9 mouse cellular contexts compared by ENCODE assay signal in the genomic region with DNA sequence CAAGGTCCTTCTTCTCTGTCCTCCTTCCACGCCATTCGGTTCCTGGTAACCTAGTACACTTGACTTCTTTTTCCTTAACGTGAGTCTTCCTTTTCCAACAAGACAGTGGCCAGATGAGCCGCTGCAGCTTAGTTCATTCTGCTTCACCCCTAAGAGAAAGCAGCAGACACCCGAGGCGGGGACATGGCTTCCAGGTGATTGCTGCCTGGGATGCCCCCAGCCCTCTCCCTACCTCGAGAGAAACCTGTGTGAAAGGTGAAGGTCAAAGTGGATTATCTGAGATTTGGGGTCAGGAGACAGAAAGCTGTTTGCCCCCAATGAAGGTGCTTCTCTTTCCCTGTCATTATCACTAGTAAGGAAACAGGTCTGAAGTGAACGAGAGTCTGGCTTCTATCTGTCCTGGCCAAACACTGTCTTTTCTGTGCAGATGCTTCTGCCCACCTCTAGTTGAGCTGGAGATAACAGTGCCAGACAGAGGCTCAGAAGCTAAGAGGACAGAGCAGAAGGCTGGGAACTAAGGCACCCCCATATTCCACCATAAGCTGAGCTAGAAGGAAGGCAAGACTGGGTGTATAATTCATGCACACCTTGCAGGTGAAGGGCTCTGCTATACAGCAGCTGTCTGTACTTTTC. TPM values are rescaled to one million over a fixed set of nuclear protein-coding genes. Genes with fewer than 3 reads are reported as not detected.
DNase-seq lines count a peak whose midpoint lies in the region; ATAC-seq lines count a peak whose summit lies in the region.
"Had no signal": no experiment of that assay in that cellular context is flagged by ENCODE, and none has a peak within 500 bp of the region (broad histone marks: within the 10 kb centered on the region; RNA-seq: fewer than 3 reads in every experiment).

No protein-coding gene starts in this region.

- 29% methylated on average over 8 of the region's 8 CpGs for WGBS in liver, embryonic 11.5 days
- 43% methylated on average over 8 of the region's 8 CpGs for WGBS in forebrain, embryonic 13.5 days
- 46% methylated on average over 8 of the region's 8 CpGs for WGBS in limb, embryonic 11.5 days
- 45% methylated on average over 8 of the region's 8 CpGs for WGBS in neural tube, embryonic 13.5 days

- no peaks in the 10 kb centered on the region; the same call in 1 of the 2 replicates for H3K36me3 ChIP-seq in liver, embryonic 11.5 days (ENCODE audit: control insufficient read depth, insufficient read depth, low read length)
- H3K36me3 ChIP-seq in forebrain, embryonic 13.5 days (ENCODE audit: poor library complexity, severe bottlenecking) = peaks cover 29% of the 10 kb centered on the region
- H3K36me3 ChIP-seq in limb, embryonic 11.5 days (ENCODE audit: control insufficient read depth, insufficient read depth, low read length) = peaks cover 2% of the 10 kb centered on the region; the same call in 1 of the 2 replicates
- H3K36me3 ChIP-seq in neural tube, embryonic 13.5 days = peaks cover 40% of the 10 kb centered on the region

- no peak overlapping the region for H3K9ac ChIP-seq in liver, embryonic 11.5 days (ENCODE audit: low read depth, low read length)
- no peak overlapping the region for H3K9ac ChIP-seq in forebrain, embryonic 13.5 days
- H3K9ac ChIP-seq in limb, embryonic 11.5 days (ENCODE audit: low read length) = no peak overlapping the region
- 0 out of 2 replicates have a peak overlapping the region, but pooled peaks have one; percentile 59 for H3K9ac ChIP-seq in neural tube, embryonic 13.5 days

- peak overlapping the region; percentile 64 for H3K4me2 ChIP-seq in liver, embryonic 11.5 days
- peak overlapping the region; percentile 58 for H3K4me2 ChIP-seq in forebrain, embryonic 13.5 days
- peak overlapping the region; percentile 27; the same call in 1 of the 2 replicates for H3K4me2 ChIP-seq in limb, embryonic 11.5 days (ENCODE audit: low read depth, severe bottlenecking)
- peak overlapping the region; percentile 58 for H3K4me2 ChIP-seq in neural tube, embryonic 13.5 days

- peaks cover 4% of the 10 kb centered on the region for H3K4me1 ChIP-seq in liver, embryonic 11.5 days (replicated peaks; ENCODE audit: control insufficient read depth, insufficient read depth, low read length)
- H3K4me1 ChIP-seq in forebrain, embryonic 13.5 days = peaks cover 12% of the 10 kb centered on the region
- no peaks in the 10 kb centered on the region for H3K4me1 ChIP-seq in limb, embryonic 11.5 days (ENCODE audit: control insufficient read depth, insufficient read depth, low read length)
- peaks cover 19% of the 10 kb centered on the region for H3K4me1 ChIP-seq in neural tube, embryonic 13.5 days (replicated peaks)

- DNase-seq in liver, embryonic 11.5 days (ENCODE audit: low spot score) = peak; percentile 31
- no peak for DNase-seq in liver
- no peak for DNase-seq in limb, embryonic 11.5 days (ENCODE audit: low spot score)
- no peak for DNase-seq in embryo, embryonic 11 days
- DNase-seq in gastrocnemius, postnatal 36 days = no peak

- H3K27me3 ChIP-seq in liver, embryonic 11.5 days (replicated peaks; ENCODE audit: control insufficient read depth, insufficient read depth, low read length) = peaks cover 17% of the 10 kb centered on the region
- H3K27me3 ChIP-seq in forebrain, embryonic 13.5 days = peaks cover 19% of the 10 kb centered on the region; the same call in 1 of the 2 replicates
- no peaks in the 10 kb centered on the region for H3K27me3 ChIP-seq in limb, embryonic 11.5 days (ENCODE audit: control insufficient read depth, insufficient read depth, low read length)
- peaks cover 5% of the 10 kb centered on the region; the same call in 1 of the 2 replicates for H3K27me3 ChIP-seq in neural tube, embryonic 13.5 days

- intact Hi-C loops in gastrocnemius, postnatal 36 days (cut with DNase I) = no loop called here

- 0 out of 2 replicates have a peak, but pooled peaks have one; percentile 43 for ATAC-seq in liver, embryonic 11.5 days (replicated peaks; ENCODE audit: low FRiP score)
- no peak for ATAC-seq in forebrain, embryonic 13.5 days
- ATAC-seq in limb, embryonic 11.5 days (ENCODE audit: insufficient number of reproducible peaks, low FRiP score, low TSS enrichment, low read depth) = no peak
- no peak for ATAC-seq in neural tube, embryonic 13.5 days (ENCODE audit: low read depth)
- ATAC-seq in monocyte, adult 5-6 weeks (replicated peaks; ENCODE audit: insufficient number of reproducible peaks, low FRiP score, low TSS enrichment, poor library complexity, severe bottlenecking) = no peak

- no peaks in the 10 kb centered on the region for H3K9me3 ChIP-seq in liver, embryonic 11.5 days (ENCODE audit: control insufficient read depth, low read length)
- no peaks in the 10 kb centered on the region for H3K9me3 ChIP-seq in forebrain, embryonic 13.5 days (replicated peaks)
- no peaks in the 10 kb centered on the region for H3K9me3 ChIP-seq in limb, embryonic 11.5 days (ENCODE audit: control insufficient read depth, low read length)
- no peaks in the 10 kb centered on the region for H3K9me3 ChIP-seq in neural tube, embryonic 13.5 days
- H3K9me3 ChIP-seq: G1E had no signal

- H3K27ac ChIP-seq in liver, embryonic 11.5 days (ENCODE audit: low read depth, low read length) = no peak overlapping the region
- H3K27ac ChIP-seq in forebrain, embryonic 13.5 days = no peak overlapping the region
- no peak overlapping the region for H3K27ac ChIP-seq in limb, embryonic 11.5 days (replicated peaks; ENCODE audit: low read depth, low read length)
- H3K27ac ChIP-seq in neural tube, embryonic 13.5 days (replicated peaks) = no peak overlapping the region

- peak overlapping the region; percentile 39; the same call in 1 of the 2 replicates for H3K4me3 ChIP-seq in liver, embryonic 11.5 days (ENCODE audit: low read depth, low read length)
- H3K4me3 ChIP-seq in forebrain, embryonic 13.5 days = 0 out of 2 replicates have a peak overlapping the region, but pooled peaks have one; percentile 32
- no peak overlapping the region for H3K4me3 ChIP-seq in limb, embryonic 11.5 days (ENCODE audit: low read depth, low read length)
- peak overlapping the region; percentile 36; the same call in 1 of the 2 replicates for H3K4me3 ChIP-seq in neural tube, embryonic 13.5 days

RNA-seq across cellular contexts. Expression of gene Impdh1, which starts 16.8 kb away (rescaled TPM):
- polyA plus RNA-seq in liver, embryonic 11.5 days (2014; fragmentation: Nextera tagmentation; extraction: Ambion mirVana) = 26.5 and 26.7 TPM in 2 replicates
- polyA plus RNA-seq in forebrain, embryonic 13.5 days (2015; fragmentation: Nextera tagmentation; extraction: Ambion mirVana) = 37.6 and 39.2 TPM in 2 replicates
- polyA plus RNA-seq in limb, embryonic 11.5 days (2014; fragmentation: Nextera tagmentation; extraction: Ambion mirVana) = 40.8 and 50.1 TPM in 2 replicates
- 84.7 and 91.1 TPM in 2 replicates for polyA plus RNA-seq in neural tube, embryonic 13.5 days (2015; fragmentation: Nextera tagmentation; extraction: Ambion mirVana)
- 16.4 to 27.6 TPM (median 22.7 TPM) in 3 replicates for total RNA-seq in monocyte, adult 5-6 weeks (2017)
- total RNA-seq in gastrocnemius, postnatal 36 days (2021) = 10 to 100 TPM; 10.5 to 15.5 TPM

RNA-seq across cellular contexts. Expression of gene Prrt4, which starts 20.0 kb away (rescaled TPM):
- 0.34 and 0.55 TPM in 2 replicates for polyA plus RNA-seq in liver, embryonic 11.5 days (2014; fragmentation: Nextera tagmentation; extraction: Ambion mirVana)
- 1.5 and 1.8 TPM in 2 replicates for polyA plus RNA-seq in forebrain, embryonic 13.5 days (2015; fragmentation: Nextera tagmentation; extraction: Ambion mirVana)
- 1.2 TPM in 2 replicates for polyA plus RNA-seq in limb, embryonic 11.5 days (2014; fragmentation: Nextera tagmentation; extraction: Ambion mirVana)
- 4.8 TPM in 2 replicates for polyA plus RNA-seq in neural tube, embryonic 13.5 days (2015; fragmentation: Nextera tagmentation; extraction: Ambion mirVana)
- total RNA-seq in monocyte, adult 5-6 weeks (2017) = not detected in 3 replicates
- total RNA-seq in gastrocnemius, postnatal 36 days (2021) = under 1 TPM; 0.43 to 0.54 TPM
- polyA plus RNA-seq: G1E had no signal

RNA-seq across cellular contexts. Expression of gene Rbm28, which starts 34.5 kb away (rescaled TPM):
- polyA plus RNA-seq in liver, embryonic 11.5 days (2014; fragmentation: Nextera tagmentation; extraction: Ambion mirVana) = 48.4 and 54.6 TPM in 2 replicates
- polyA plus RNA-seq in forebrain, embryonic 13.5 days (2015; fragmentation: Nextera tagmentation; extraction: Ambion mirVana) = 46.9 and 48.8 TPM in 2 replicates
- 70.3 and 74.9 TPM in 2 replicates for polyA plus RNA-seq in limb, embryonic 11.5 days (2014; fragmentation: Nextera tagmentation; extraction: Ambion mirVana)
- polyA plus RNA-seq in neural tube, embryonic 13.5 days (2015; fragmentation: Nextera tagmentation; extraction: Ambion mirVana) = 41.3 and 44.4 TPM in 2 replicates
- total RNA-seq in monocyte, adult 5-6 weeks (2017) = 50.0 to 66.4 TPM (median 59.6 TPM) in 3 replicates
- total RNA-seq in gastrocnemius, postnatal 36 days (2021) = 10 to 100 TPM; 12.8 to 15.7 TPM
